7 mouse cellular contexts compared by ENCODE assay signal in the genomic region with DNA sequence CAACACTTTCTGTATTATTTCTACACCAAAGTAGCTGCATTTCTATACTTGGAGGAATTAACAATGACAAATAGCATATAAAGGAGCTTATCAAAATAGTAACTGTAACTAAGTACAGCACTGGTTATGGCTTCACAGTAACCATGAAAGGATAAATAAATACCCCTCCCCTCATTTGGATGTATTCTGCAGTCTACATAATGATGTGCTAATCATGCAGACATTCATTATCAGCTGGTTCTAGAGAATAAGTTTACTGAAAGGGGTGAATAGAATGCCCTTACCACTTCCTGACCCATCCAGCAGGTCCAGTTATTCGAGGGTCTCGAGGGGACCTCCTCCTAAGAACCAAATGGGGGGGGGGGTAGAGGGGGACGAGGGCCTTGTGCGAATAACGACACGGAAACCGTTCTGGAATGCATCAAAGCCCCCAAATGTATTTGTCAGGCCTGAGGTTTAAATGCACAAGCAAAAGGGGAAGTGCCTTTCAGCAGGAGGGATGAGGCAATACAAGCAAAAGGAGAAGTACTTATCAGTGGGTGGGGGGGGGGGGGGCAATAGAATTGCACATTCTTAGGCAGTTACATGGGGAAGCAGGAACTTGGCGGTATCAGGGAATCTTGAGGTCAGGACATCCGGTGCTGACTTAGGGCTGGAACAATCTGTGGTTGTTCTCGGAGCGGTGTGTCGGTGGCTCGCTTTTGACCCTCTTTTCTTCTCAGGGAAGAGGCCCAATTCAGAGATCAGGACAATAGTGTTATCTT.
A peak's percentile ranks its signal among the peaks of the same experiment; 100 is the strongest.
DNase-seq lines count a peak whose midpoint lies in the region; ATAC-seq and TF ChIP-seq lines count a peak whose summit lies in the region.
"Not testable (repeated sequence)": the region's sequence is repeated elsewhere in the genome, so short reads cannot be mapped to it uniquely, and the experiment has no call there.

No protein-coding gene starts in this region.

- H3K27ac ChIP-seq in bone marrow macrophage, adult 2 months (ENCODE audit: insufficient read depth, low read depth, low read length) = peak overlapping the region; percentile 89
- H3K27ac ChIP-seq in liver, embryonic 13.5 days = not testable (repeated sequence)
- H3K27ac ChIP-seq in macrophage = peak overlapping the region; percentile 78

- H3K9me3 ChIP-seq in liver, embryonic 13.5 days (replicated peaks) = not testable (repeated sequence)

- DNase-seq in B cell, adult 2 months = peak; percentile 26 to 37
- DNase-seq in heart, adult 8-10 months (ENCODE audit: low spot score) = peak; percentile 32
- peak; percentile 5 for DNase-seq in kidney, adult 9 months
- not testable (repeated sequence) for DNase-seq in liver, embryonic 13.5 days
- DNase-seq in right cerebral cortex, postnatal 10 days (ENCODE audit: low spot score in 2 of 2) = peak; percentile 23 to 27

- peak overlapping the region; percentile 32 for H3K4me3 ChIP-seq in bone marrow macrophage, adult 2 months (ENCODE audit: insufficient read depth, low read length)
- H3K4me3 ChIP-seq in liver, embryonic 13.5 days (replicated peaks); macrophage (ENCODE audit: inconsistent target): not testable (repeated sequence)

- not testable (repeated sequence) for TF ChIP-seq POLR2A in bone marrow macrophage, adult 2 months (IDR thresholded peaks at IDR 0.05; ENCODE audit: borderline replicate concordance, low read depth, low read length)

- H3K4me2 ChIP-seq in liver, embryonic 13.5 days = not testable (repeated sequence)

- WGBS in liver, embryonic 13.5 days (ENCODE audit: insufficient replicate concordance) = 18% methylated on average over 13 of the region's 13 CpGs
- under 1% methylated on average over 11 of the region's 13 CpGs for WGBS in macrophage (ENCODE audit: missing documents)

- H3K9ac ChIP-seq in liver, embryonic 13.5 days = not testable (repeated sequence)

- not testable (repeated sequence) for H3K79me2 ChIP-seq in macrophage (ENCODE audit: inconsistent target)

- H3K36me3 ChIP-seq in liver, embryonic 13.5 days; macrophage (ENCODE audit: inconsistent target): not testable (repeated sequence)

- H3K4me1 ChIP-seq in bone marrow macrophage, adult 2 months (ENCODE audit: control insufficient read depth, insufficient read depth, low read length); liver, embryonic 13.5 days (replicated peaks): not testable (repeated sequence)

- not testable (repeated sequence) for TF ChIP-seq CTCF in bone marrow macrophage, adult 2 months (IDR thresholded peaks at IDR 0.05; ENCODE audit: low read depth, low read length)

- peak; percentile 50; the same call in 1 of the 2 replicates for ATAC-seq in liver, embryonic 13.5 days (ENCODE audit: low read depth)

- H3K27me3 ChIP-seq in liver, embryonic 13.5 days = not testable (repeated sequence)
